Mouse (Mus musculus) urinary bladder, postnatal 14 days (tissue): ENCODE measurements around the gene Gprasp1.
A peak's percentile ranks its signal among the peaks of the same experiment; 100 is the strongest.
"Not testable (repeated sequence)": the region's sequence is repeated elsewhere in the genome, so short reads cannot be mapped to it uniquely, and the experiment has no call there.

Experiments
- DNase-seq: peaks from one replicate; pipeline ENCODE4 v3.0.0; 2021; ENCODE audit warnings: low spot score

Gprasp1 gene

DNA sequence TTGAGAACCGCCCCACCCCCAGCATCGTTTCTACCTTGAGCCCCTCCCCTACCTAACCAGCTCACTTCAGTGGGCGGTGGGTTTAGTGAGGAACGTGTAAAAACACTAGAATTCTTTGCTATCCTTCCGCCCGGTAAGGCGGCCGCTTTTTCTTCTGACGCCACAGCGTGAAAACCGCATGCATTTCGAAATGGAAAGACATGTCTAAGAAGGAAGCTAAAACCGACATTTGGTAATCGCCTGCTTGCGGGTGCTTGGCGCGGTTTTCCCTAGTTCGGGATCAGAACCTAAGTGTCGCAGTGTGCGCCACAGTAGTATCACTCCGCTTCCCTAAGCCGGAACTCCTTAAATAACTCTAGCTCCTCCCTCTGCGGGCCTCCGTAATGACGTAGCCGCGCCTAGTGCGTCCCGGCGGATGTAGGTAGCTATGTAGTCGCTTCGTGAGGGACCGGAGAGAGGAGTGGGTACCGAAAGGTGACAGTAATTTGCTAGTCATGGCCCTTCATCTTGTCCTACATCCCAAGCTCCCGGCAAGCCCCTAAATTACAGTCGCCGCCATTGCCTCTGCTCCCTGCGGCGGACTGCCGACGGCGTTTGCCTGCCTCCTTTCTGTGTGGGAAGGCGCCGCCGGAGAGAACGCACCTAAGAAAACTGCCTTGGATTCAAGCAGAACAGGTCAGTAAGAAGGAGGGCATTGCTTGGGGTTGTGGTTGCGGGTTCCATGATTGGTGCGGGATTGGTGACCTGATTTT is at the start of gene Gprasp1, which contains the start of gene Armcx5:
Gprasp1 (plus strand) TSS at position 430 of the 752 bp plus-strand sequence.
Armcx5 (plus strand) TSS at position 430 of the 752 bp plus-strand sequence.
- peak; percentile 85 for DNase-seq

DNA sequence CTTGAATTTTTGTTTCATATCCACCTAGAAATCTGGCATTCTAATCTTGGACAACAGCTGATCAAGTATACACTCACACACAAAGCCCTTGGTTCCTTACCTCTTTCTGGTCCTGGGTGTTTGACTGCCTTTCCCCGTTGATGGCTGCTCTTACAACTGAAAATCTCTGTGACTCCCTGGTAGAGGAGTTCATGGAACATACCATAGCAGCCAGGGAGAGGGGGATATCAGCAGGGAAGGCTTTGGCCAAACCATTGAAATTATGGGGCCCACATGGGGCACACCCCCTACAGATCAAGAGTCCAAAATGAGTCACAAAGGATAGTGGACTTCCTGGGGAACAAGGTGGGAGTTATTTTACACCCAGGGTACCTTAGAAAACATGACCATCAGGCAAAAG is 48.9 kb upstream of the Gprasp1 start, which contains the start of gene Tcp11x2:
Tcp11x2 (minus strand) TSS at position 158 of the 400 bp plus-strand sequence.
- no peak for DNase-seq

DNA sequence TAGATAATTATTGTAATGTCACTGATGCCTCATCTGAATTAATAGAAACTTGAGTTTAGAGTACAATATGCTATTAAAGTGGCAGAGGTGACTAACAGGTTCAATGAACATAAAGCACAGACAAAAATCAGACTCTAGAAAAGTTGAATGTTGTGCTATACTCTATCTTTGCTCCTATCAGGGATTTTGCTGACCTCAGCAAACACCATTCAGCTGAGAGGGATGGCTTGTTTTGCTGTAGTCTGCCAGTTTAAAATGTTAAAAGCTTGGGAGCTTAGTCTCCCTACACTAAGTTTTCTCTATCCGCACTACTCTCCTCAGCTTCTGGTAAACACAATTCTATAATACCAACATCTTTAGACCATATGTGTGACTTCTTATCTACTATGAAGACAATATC is 39.4 kb upstream of the Gprasp1 start:
- no peak for DNase-seq

DNA sequence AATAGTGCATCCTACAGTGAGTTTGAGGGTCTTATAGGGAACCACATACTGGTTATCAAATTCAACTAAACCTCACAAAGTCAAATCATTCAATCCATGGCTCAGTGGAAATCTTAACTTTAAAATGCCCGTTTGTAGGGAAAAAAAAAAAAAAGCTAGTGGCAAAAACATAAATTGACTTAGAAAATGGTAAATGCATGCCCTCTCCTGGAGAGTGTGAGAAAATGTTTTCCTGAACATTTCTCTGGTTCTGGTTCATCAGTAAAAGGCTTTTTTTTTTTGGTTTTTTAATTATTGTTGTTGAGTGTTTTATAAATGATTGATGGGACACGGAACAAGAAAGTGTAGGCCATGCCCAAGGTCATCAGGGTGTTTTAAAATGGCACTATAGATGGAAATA is 38.2 kb upstream of the Gprasp1 start:
- no peak for DNase-seq

DNA sequence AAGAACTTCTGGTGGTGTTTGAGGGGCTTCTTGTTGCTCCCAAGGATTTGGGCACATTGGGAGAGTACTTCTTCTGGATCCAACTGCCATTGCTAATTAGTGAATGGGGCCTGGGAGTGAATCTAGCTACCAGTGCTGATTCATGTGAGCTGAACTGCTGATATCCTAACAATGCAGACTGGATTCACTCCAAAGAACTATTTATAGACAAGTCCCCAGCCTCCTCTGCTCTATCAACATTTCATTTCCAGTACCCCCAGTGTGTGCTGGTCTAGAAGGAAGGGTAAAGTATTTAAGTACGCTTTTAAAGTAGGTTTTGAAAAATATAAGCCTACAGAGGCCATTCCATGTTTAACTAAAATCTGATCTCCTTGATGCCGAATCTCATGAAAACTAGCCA is 29.7 kb upstream of the Gprasp1 start:
- DNase-seq, result no peak

DNA sequence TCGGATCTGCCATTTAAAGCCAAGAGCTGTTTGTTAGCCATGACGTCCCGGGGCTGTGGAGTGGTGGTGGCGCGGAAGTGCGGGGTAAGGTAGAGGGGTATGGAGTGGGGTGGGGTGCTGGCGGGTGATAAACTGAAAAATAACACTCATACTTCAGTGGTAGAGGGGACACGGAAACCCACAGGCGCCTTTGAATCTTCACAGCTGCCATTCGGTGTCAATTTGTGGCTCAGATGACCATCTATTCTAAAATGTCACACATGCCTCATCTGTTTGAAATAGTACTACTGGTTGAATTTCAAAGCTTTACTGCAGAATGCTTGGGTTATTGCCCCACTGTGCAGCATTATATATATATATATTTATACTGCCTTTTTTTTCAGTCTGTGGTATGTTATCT is 17.4 kb upstream of the Gprasp1 start, which contains the start of gene Tmsb15a:
Tmsb15a (minus strand) TSS at position 101 of the 400 bp plus-strand sequence.
- DNase-seq, result no peak

DNA sequence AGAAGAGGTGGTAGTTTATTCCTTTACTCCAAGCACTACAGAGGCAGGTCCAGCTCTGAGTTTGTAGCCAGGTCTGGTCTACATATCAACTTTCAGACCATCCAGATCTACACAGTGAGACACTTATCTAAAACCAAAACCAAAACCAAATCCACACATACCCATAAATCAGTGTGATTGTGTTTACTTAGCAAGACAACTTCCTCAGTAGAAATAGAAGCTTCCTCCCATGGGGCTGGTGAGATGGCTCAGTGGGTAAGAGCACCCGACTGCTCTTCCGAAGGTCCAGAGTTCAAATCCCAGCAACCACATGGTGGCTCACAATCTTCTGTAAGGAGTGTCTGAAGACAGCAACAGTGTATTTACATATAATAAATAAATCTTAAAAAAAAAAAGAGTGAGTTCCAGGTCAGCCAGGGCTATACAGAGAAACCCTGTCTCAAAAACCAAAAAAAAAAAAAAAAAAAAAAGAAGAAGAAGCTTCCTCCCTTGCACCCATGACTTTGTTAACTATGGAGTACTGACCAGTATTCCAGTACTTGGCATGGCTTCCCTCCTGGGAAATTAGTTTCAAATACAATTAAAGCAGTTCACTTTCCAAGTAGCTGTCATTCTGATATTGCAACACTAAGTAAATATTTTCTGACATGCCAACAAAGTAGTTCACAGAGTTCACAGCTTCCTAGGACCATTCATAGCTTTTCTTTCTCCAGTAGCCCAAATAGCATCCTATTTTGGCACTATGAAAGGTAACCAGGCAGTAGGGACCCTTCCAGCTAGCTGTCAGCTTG is 3.6 kb upstream of the Gprasp1 start:
- no peak for DNase-seq

DNA sequence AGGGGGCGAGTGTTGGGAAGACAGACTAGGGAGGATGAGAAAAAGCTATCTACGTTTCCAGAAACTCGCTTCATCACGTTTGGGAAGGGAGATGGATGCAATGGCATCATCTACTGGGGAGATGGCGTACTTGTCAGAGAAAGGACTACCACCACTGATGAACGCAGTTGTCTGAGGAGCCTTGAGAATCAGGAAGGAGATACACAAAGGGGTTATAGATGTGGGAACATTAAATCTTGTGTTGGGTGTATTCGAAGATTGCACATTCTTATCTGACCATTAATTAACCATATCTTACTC is 473 bp downstream of the Gprasp1 start:
- no peak for DNase-seq

DNA sequence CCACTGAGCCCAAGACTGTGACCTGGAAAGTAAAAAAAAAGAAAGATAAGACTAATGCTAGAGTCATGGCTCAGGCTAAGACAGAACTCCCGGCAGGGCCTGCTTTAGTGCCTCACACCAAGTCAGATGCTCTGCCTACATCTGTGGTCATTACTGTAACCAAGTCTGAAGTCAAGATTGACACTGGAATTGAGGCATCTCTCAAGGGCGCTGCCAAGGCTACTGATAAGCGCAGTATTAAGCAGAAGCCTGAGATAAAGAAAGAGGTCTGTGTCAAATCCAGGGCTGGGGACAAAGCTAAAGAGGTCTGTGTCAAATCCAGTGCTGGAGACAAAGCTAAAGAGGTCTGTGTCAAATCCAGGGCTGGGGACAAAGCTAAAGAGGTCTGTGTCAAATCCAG is 2.8 kb downstream of the Gprasp1 start:
- DNase-seq, result not testable (repeated sequence)

DNA sequence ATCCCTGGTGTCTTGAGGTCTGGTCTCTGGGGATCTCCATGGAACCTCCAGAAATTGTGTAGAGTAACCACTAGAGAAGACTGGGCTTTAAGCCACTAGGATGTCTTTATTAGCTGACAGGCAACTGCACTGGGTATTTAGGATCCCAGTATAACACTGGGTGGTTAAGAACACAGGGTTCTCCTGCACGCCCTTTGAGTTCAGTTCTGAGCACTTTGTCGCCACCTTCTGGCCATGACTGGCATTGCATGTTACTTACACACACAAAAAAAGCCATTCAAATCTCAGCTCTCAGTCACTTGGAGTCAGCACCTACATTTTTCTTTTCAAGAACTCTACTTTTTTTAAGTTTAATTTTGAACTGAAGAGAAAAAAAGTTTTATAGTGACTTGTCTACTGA is 10.3 kb downstream of the Gprasp1 start:
- peak; percentile 61 for DNase-seq

DNA sequence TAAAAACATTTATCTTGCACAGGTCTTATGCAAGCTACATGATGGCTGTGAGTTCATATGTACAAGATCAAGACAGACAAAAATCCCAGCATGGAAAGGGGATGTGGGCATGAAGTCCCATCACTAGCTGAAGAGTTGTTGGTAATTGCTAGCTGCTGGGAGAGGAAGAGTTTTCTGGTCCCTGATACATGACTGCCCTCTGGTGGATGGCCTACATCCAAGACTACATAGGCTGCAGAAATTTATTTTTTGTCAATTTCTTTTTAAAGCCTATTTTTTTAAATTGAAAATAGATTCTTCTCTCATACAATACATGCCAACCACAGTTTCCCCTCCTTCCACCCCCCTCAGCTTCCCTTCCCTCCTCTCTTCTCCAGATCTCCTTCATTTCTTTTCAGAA is 19.2 kb downstream of the Gprasp1 start:
- DNase-seq, result no peak

DNA sequence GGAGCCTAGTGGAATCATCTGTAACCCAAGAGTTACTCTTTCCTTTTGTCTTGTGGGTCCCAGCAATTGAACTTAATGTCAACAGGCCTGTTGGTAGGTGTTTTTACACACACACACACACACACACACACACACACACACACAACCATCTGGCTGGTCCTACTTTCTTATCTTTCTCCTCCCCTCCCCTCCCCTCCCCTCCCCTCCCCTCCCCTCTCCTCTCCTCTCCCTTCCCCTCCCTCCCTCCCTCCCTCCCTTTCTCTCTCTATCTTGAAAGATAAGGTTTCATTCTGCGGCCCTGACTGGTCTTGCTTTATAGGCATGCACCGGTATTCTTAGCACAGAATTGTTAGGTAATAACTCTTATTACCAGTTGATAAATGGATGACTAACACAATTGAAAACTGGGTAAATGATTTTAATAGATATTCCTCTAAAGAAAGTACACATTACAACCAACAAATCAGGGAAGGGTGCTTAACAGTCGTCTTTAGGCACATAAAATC is 25.6 kb downstream of the Gprasp1 start:
- no peak for DNase-seq

DNA sequence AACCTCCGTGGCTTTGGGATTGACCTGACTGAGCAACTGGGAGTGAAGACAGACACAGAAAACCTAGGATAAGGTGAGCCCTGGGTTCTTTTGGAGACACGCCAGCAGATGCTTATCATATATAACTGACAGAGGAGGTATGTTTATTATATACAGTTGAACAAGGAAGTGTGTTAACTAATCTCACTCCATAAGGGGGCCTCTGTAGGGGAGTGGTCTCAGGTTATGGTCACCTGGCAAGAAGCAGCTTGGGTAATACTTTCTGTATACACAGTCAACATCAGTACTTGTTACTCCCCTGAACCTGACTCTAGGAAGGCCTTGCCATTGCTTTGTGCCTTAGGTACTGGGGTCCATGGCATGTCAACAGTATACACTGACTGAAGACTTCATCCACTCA is 26.0 kb downstream of the Gprasp1 start:
- peak; percentile 7 for DNase-seq

DNA sequence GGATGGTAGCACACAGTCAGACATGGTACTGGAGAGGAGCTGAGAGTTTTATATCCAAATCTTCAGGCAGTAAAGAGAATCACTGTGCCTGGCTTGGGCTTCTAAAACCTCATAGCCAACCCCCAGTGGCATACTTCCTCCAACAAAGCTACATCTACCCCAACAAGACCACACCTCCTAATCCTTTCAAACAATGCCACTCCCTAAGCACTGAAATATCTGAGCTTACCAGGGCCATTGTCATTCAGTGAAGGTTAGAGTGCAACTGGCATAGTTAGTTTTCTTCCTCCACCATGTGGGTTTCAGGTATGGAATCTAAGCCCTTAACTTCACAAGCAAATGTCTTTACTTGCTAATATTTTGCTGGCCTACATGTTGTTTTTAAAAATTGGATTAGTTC is 49.0 kb downstream of the Gprasp1 start:
- DNase-seq, result no peak

DNA sequence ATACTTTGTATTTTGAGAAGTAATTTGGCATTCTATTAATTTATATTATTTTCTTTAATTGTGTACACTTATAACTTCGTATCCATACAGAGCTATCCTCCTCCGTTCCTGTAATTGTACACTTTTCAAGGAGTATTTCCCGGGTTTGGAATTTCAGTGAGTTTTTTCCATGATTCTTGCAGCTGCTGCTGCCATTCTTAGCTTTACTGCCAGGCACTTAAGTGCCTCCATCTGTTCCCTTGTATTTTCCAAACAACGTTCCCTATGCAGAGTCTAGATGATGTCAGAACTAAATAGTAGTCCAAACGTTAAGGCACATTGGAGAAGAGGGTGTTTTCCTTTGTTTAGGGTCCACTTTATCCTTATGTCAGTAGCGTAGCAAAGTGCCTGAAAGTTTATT is 49.8 kb downstream of the Gprasp1 start:
- no peak for DNase-seq

DNA sequence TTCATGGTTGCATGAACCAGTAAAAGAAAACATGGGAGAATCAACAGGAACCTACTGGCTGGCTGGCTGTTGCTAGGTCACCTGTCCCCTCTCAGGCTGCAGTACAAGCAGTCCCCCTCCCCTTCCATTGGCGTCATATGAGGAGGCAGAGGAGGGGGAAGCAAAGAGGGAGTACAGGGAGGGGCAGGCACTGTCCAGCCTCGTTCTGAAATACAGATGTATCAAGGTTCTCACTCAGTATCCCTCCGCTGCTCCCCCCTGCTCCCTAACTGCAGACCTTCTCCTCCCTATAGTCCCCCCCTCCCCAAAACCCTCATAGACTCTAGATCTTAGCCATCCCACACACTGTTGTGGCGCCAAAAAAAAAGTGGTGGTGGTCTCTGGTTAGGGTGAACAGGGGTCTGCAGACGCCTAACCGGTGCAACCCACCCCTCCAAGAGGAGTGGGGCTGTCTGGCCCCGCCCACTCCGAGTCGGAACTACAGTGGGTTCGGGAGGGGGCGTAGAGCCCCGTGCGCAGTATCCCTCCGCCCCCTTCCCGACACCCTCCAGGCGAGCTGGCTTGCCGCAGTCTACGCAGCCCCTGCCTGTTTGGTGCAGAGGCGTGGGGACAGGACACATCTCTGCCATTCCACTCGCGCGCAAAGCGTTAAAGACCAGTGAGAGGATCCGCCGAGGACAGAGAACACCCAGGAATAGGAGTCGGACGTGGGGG is 53.2 kb downstream of the Gprasp1 start:
- DNase-seq, result peak; percentile 13

DNA sequence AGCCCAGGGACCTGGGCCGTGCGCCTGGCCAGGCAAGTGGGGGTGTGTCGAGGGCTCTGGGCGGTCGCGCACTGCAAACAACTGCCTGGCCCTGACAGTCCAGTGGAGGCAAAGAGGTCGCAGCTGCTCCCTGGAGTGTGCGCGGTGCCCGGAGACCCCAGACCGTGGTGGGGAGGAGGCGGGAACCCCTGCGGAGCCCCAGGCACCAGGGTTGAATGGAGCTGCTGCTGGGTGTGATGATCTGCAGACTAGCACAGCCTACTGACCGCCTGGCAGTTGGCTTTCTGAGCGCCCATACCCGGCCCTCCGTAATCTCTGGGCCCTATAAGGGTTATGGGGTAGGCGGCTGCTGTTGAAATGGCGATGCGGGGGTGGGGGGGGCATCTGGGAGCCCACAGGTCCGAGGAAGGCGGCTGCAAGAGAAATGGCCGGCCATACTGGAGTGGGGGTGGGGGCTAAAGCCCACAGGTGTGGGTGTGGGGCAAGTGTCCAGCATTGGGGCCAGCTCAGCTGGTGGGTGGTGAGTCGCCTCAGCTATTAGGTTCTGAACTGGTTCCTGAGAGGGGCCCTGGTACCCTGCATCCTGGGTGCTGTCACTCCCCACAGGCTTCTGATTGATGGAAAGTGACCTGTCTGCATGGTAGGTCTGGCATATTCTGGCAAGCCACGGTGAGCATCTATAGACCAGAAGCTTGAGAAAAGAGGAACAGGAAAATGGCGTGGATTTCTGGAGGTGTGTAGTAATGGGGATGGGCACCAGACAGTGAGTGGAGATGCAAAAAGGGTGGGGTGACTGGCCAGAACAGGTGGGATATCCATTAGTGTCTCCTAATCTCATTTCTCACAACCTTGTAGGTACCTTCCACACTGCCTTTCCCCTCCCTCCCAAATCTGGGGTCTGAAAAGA is 54.0 kb downstream of the Gprasp1 start:
- not testable (repeated sequence) for DNase-seq

DNA sequence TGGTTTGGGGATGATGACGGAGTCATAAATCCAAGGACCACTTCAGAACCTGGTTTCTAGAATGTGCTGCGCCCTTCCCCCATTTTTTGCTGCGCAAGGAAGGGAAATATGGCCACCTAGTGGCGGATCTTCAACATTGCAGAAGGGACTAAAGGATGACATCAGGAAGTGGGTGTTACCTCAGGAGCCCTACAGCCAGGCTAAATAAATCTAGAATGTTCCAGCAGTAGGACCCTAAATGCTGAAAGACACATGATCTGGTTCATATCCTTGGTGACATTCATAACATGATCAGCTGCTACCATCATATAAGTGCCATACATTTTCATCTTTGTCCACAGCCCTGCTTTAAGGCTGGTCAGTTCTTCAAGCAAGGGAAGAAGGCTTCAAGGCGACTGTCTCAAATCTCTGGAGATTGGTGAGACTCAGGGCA is 54.7 kb downstream of the Gprasp1 start, which contains the start of gene Bhlhb9:
Bhlhb9 (plus strand) TSS at position 383 of the 433 bp plus-strand sequence.
- DNase-seq, result peak; percentile 28

DNA sequence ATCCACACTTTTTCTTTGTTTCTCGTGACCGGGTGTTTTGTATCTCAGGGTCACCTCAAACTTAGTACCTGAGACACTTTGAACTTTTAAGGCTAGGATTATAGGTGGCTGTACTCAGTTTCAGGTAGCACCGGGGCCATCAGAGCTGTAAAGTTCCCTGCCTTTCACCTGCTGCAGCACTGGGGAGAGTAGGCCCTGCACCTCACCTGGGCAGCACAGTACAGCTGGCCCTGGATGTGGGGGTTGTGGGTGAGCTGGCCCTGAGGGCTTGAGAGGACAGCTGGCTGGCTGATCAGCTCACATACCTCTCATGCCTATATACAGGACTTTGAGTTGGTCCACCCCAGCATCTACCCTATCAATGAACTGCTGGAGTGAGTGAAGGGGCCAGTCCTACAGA is 61.6 kb downstream of the Gprasp1 start:
- no peak for DNase-seq

DNA sequence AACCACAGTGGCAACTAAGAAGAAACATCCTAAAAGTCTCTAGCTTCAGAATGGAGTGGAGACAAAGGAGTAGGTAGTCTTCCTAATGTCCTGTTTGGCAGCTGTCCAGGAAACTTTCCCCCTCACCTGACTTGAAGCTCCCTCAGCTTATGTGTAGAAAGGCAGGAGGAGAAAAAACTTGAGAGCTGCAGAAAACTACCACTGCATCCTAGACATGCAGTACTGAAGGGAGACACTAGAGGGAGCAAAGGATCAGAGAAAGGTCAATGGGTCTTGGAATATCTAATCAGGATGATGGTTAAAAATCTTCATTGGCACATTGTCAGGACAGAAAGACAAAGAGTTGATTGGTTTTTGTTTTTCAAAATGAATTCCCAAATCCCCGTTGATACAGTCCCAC is 63.2 kb downstream of the Gprasp1 start:
- DNase-seq, result peak; percentile 32

DNA sequence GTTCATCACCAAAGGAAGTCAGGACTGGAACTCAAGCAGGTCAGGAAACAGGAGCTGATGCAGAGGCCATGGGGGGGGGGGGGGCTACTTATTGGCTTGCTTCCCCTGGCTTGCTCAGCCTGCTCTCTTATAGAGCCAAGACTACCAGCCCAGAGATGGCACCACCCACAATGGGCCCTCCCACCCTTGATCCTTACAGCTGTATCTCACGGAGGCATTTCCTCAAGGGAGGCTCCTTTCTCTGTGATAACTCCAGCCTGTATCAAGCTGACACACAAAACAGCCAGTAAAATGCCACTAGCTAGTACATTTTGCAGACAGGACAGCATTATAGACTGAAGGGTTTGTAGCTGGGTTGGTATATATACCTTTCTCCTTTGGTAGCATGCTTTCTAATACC is 93.4 kb downstream of the Gprasp1 start:
- DNase-seq, result not testable (repeated sequence)
